Mouse (Mus musculus): ENCODE results near the gene Itfg2. TPM values are rescaled to one million over a fixed set of nuclear protein-coding genes. Genes with fewer than 3 reads are reported as not detected.
A peak's percentile ranks its signal among the peaks of the same experiment; 100 is the strongest.
"Not testable (repeated sequence)": the region's sequence is repeated elsewhere in the genome, so short reads cannot be mapped to it uniquely, and the experiment has no call there.

Gene Itfg2
- total RNA-seq, 2 experiments from 2014 or later: 14.4 to 15.1 TPM

DNA sequence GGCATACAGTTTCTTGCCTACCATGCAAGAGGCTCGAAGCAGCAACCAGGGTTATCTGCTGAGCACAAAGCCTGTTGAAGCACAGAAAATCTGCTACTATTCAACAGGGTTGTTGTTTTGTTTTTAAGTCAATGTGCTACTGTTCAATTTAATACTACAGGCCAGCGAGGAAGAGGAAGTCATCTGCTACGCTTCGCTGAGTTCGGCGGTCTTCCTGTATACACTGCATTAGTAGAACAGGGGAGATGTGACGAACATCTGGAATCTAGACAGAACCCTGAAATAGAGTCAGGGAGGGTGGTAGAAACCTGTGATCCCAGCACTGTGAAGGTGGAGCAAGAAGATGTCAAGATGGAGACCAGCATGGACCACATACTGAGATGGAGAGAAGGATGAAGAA lies 41.0 kb downstream of the Itfg2 start:
- DNase-seq: no peak

DNA sequence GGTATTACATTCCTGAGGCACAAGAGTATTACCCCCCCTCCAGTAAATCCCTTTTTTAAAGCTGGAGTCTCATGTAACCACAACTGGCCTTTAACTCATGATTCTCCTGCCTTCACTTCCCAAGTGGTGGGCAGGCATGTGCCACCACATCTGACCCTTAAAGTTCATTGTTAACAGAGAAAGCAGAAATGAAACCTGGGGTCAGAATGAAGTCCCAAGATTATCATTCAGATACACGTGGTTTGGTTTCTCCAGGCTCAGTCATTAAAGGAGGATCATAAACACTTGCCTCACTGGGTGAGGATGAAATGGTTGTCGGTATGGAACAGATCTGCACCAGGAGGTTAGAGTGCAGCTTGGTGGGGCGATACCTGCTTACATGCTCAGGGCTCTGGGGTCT lies 43.5 kb downstream of the Itfg2 start:
- no peak for DNase-seq

DNA sequence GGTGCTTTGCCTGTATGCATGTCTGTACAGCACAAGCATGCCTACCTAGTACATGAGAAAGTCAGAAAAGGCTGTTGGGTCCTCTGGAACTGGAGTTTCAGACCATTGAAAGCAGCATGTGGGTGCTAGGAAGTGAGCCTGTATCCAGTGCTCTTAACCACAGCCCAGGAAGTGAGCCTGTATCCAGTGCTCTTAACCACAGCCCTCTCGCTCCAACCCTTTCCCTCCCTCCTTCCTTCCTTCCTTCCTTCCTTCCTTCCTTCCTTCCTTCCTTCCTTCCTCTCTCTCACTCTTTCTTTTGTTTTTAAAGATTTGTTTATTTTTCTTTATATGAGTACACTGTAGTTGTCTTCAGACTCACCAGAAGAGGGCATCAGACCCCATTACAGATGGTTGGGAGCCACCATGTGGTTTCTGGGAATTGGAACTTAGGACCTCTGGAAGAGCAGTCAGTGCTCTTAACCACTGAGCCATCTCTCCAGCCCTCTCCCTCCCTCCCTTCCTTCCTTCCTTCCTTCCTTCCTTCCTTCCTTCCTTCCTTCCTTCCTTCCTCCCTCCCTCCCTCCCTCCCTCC lies 44.0 kb downstream of the Itfg2 start:
- DNase-seq: not testable (repeated sequence)

DNA sequence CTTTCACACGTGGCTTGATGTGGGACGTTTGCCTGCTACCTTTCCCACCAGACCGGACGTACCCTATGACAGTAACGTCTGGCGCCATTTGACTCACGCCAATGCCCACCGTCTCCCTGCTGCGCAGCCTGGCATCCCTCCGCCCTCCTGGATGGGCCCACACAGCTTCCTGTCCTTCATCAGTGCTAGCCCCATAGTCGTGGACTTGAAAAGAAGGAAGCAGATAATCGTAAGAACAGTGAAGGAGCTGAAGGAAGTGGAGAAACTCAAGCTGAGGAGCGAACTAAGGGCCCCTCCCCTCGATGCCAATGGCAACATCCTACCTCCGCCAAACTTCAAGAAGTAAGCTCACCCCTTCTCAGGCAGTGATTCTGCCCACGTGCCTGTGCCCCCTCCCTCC lies 45.1 kb downstream of the Itfg2 start:
- no peak for DNase-seq

DNA sequence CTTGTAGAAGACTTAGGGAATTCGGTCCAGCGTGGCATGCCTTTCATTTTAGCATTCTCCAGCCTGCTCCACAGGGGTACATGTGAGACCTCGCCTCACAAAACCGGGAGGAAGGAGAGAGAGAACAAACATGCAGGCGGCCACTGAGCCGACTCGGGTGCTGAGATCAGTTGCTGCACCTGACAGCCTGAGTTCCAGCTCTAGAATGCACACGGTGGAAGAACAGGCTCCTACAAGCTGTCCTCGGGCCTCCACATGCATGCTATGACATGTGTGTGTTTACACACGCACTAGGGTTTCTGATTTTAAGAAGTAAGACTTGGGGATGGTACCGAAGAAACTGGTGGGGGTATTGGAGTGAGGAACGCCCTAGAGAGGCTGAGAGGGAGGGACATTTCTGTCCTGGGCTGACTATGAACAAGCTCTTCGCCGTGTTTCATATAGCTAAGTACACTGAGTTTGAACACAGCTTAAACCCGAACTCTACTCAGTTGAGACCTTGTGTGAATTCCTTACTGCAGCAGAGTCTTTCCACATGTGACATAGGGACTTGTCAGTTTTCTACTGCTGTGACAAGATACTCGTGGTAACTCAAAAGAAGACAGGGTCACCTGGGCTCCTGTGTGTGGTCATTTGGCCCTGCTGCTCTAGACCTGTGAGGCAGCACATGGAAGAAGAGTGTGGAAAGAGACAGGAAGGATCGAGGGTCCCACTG lies 48.2 kb downstream of the Itfg2 start:
- no peak for DNase-seq

- DNase-seq: peak; percentile 39
These were observed 49.5 kb downstream of the Itfg2 start, which contains the start of the genes Tex52 and Gm44596 for GRCm38 (mm10) chr6:128375192-128375591. Gene Tex52, plus strand, starts transcription at chr6:128375456. Gene Gm44596, plus strand, starts transcription at chr6:128375503.

DNA sequence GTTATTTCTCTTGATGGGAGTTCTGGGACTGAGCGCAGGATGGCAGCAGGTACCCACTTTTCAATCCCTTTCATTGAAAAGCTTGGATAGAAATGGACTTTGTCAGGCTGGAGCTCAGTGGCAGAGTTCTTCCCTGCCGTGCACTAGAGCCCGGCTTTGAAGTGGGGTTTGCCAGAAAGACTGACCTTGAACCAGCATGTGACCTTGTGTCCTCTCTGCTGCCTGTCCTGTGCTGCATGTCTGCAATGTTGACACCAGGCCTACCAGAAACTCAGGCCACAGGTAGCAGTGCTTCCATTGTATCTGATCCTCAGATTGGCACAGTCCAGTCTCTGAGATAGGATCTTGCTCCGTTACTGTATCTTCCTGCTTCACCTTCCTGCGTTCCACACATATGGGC lies 54.7 kb downstream of the Itfg2 start:
- no peak for DNase-seq

DNA sequence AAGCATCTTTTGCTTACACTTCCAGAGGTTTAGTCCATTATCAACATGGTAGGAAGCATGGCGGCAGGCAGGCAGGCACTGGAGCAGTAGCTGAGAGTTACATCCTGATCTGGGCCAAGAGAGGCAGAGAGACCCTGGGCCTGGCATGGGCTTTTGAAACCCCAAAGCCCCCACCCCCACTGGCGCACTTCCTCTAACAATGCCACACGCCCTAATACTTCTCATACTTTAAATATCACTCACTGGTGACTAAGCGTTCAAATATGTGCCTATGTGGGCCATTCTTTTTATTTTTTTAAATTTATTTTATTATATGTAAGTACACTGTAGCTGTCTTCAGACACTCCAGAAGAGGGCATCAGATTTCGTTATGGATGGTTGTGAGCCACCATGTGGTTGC lies 58.3 kb downstream of the Itfg2 start:
- no peak for DNase-seq

- DNase-seq: no peak
These were observed 60.0 kb downstream of the Itfg2 start for GRCm38 (mm10) chr6:128364721-128365120.

- peak; percentile 12 for DNase-seq
These were observed 61.5 kb downstream of the Itfg2 start for GRCm38 (mm10) chr6:128363007-128363825.

DNA sequence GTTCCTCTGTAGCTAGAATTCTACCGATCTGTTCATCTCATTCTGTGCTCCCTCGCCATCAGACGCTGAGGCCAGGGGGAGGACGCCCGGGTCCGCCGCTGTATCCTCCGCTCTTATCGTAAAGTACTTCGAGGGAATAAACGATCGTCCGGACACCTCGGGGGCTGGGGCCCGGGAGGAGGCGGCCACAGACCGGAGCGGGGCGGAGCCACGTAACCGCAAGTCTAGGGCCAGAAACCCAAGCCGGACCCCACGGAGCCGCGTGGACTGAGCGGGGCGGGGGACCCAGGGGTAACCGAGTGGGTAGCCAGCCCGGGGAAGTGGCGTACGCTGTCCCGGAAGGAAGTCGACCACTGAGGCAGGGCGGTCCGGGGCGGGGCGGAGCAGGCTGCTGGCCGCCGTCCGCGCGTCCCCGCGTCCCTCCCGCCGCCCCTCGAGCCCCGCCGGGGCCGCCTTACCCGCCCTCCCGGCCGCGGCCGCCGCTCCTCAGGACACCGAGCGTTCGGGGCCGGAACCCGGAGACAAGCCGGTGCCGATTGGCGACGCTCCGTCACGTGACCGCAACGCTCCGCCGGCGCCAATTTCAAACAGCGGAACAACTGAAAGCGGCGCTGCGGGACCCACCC lies 62.2 kb downstream of the Itfg2 start, which contains the start of the genes Rhno1 and Foxm1:
TSS of gene Rhno1 (minus strand) at position 531 of the 626 bp plus-strand sequence.
TSS of gene Foxm1 (plus strand) at position 587 of the 626 bp plus-strand sequence.
- peak; percentile 83 for DNase-seq

DNA sequence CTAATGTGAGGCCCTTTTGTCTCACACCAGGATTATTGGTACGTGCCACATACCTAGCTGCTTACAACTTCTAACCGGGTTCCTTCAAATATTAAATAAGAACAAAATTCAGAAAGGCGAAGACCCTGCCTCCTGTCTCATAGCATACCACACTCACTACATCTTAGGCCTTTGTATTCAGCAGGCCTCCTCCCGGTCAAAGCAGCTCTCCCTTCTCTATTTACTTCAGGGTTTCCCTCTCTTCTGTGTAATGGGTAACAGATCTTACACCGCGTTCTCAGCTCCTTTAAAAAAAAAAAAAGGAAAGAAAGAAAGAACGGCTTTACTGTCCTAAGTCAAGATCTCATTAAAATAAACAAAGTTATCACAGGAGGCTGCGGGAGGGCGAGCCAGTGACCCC lies 62.8 kb downstream of the Itfg2 start:
- DNase-seq: no peak

Other genes with a start within 250 kb of the Itfg2 start
- gene Tead4, start 124.1 kb downstream of the Itfg2 start, total RNA-seq (2021): 1 to 10 TPM; 5.9 to 8.6 TPM
- gene Tulp3, start 69.1 kb downstream of the Itfg2 start, total RNA-seq (2021): 1 to 10 TPM; 5.7 to 5.9 TPM
- gene Rhno1, start 62.0 kb downstream of the Itfg2 start, total RNA-seq (2021): 1 to 10 TPM; 6.0 to 7.4 TPM
- 1 to 10 TPM; 1.2 to 1.6 TPM for gene Foxm1, start 62.0 kb downstream of the Itfg2 start, total RNA-seq (2021)
- gene Tex52, start 49.5 kb downstream of the Itfg2 start, total RNA-seq (2021): not detected
- gene Gm44596, start 49.4 kb downstream of the Itfg2 start, total RNA-seq (2021): not detected
- 1 to 10 TPM in 1 of 2 experiments, under 1 TPM in 1; 0.97 to 1.7 TPM for gene Nrip2, start 25.6 kb downstream of the Itfg2 start, total RNA-seq (2021)
- 100 to 1,000 TPM; 105 to 111 TPM for gene Fkbp4, start 13.7 kb upstream of the Itfg2 start, total RNA-seq (2021)
- gene Pzp, start 101.8 kb upstream of the Itfg2 start, total RNA-seq (2021): not detected
- not detected for gene A2ml1, start 156.7 kb upstream of the Itfg2 start, total RNA-seq (2021)
- gene Klrb1a, start 198.6 kb upstream of the Itfg2 start, total RNA-seq (2021): not detected
- not detected for gene Clec2h, start 237.5 kb upstream of the Itfg2 start, total RNA-seq (2021)